Mouse (Mus musculus): ENCODE results near the gene Alox12b.

The Alox12b gene

GRCm38 (mm10) chr11:69156800-69157199 lies at the start of gene Alox12b:
TSS of gene Alox12b (plus strand) at chr11:69156989.
- no peak for DNase-seq (ENCODE audit: low spot score in 2 of 2)

- DNase-seq (ENCODE audit: low spot score in 2 of 2): no peak
Measured at GRCm38 (mm10) chr11:69107676-69108075, 49.1 kb upstream of the Alox12b start.

GRCm38 (mm10) chr11:69108223-69108622 lies 48.6 kb upstream of the Alox12b start:
- no peak for DNase-seq (ENCODE audit: low spot score in 2 of 2)

- no peak for DNase-seq (ENCODE audit: low spot score in 2 of 2)
Measured at GRCm38 (mm10) chr11:69109032-69109900, 47.5 kb upstream of the Alox12b start.

- DNase-seq (ENCODE audit: low spot score in 2 of 2): peak in 1 of 2 experiments; percentile 92
Measured at GRCm38 (mm10) chr11:69110319-69111046, 46.3 kb upstream of the Alox12b start.

- DNase-seq (ENCODE audit: low spot score in 2 of 2): no peak
Measured at GRCm38 (mm10) chr11:69111051-69111810, 45.6 kb upstream of the Alox12b start.

GRCm38 (mm10) chr11:69111865-69112264 lies 44.9 kb upstream of the Alox12b start:
- no peak for DNase-seq (ENCODE audit: low spot score in 2 of 2)

GRCm38 (mm10) chr11:69114018-69114417 lies 42.8 kb upstream of the Alox12b start:
- no peak for DNase-seq (ENCODE audit: low spot score in 2 of 2)

GRCm38 (mm10) chr11:69114621-69115020 lies 42.2 kb upstream of the Alox12b start:
- no peak for DNase-seq (ENCODE audit: low spot score in 2 of 2)

- no peak for DNase-seq (ENCODE audit: low spot score in 2 of 2)
Measured at GRCm38 (mm10) chr11:69116843-69117242, 39.9 kb upstream of the Alox12b start.

- peak in 1 of 2 experiments; percentile 62 for DNase-seq (ENCODE audit: low spot score in 2 of 2)
Measured at GRCm38 (mm10) chr11:69117737-69118695, 38.8 kb upstream of the Alox12b start.

GRCm38 (mm10) chr11:69118765-69119164 lies 38.0 kb upstream of the Alox12b start:
- peak; percentile 48 to 84 for DNase-seq (ENCODE audit: low spot score in 2 of 2)

- DNase-seq (ENCODE audit: low spot score in 2 of 2): no peak
Measured at GRCm38 (mm10) chr11:69119446-69120155, 37.2 kb upstream of the Alox12b start.

- DNase-seq (ENCODE audit: low spot score in 2 of 2): no peak
Measured at GRCm38 (mm10) chr11:69120221-69121000, 36.4 kb upstream of the Alox12b start, which contains the start of gene Hes7. TSS of gene Hes7 (plus strand) at chr11:69120404.

- no peak for DNase-seq (ENCODE audit: low spot score in 2 of 2)
Measured at GRCm38 (mm10) chr11:69121001-69121740, 35.6 kb upstream of the Alox12b start.

GRCm38 (mm10) chr11:69121741-69122335 lies 35.0 kb upstream of the Alox12b start:
- peak in 1 of 2 experiments; percentile 47 for DNase-seq (ENCODE audit: low spot score in 2 of 2)

- DNase-seq (ENCODE audit: low spot score in 2 of 2): peak; percentile 82 to 89
Measured at GRCm38 (mm10) chr11:69122336-69122951, 34.3 kb upstream of the Alox12b start, which contains the start of gene 9130213A22Rik. TSS of gene 9130213A22Rik (minus strand) at chr11:69122589.
